Mouse (Mus musculus) kidney, embryonic 14.5 days (tissue): ENCODE data around the gene Ccdc186. TPM values are rescaled to one million over a fixed set of nuclear protein-coding genes. Genes with fewer than 3 reads are reported as not detected.

Experiments used
- ATAC-seq: fragments of 200-750 bp; cut with Nextera tagmentation; 2 replicates; pipeline ENCODE4 v1.8.0; 2017; ENCODE audit warnings: moderate number of reproducible peaks, mild to moderate bottlenecking, moderate TSS enrichment, moderate library complexity; ENCODE audit not compliant: low FRiP score, low TSS enrichment
- H3K27ac ChIP-seq: fragments of 300-500 bp; sonication (generic); 2 replicates; pipeline ENCODE4 v1.5.1; 2014; ENCODE audit warnings: low read depth, mild to moderate bottlenecking, low read length, moderate library complexity, mixed read lengths
- H3K27me3 ChIP-seq: fragments of 300-500 bp; sonication (generic); 2 replicates; pipeline ENCODE4 v1.6.1; 2014; ENCODE audit warnings: mild to moderate bottlenecking, low read length; ENCODE audit not compliant: control insufficient read depth, insufficient read depth
- H3K36me3 ChIP-seq: fragments of 300-500 bp; sonication (generic); 2 replicates; pipeline ENCODE4 v1.6.1; 2014; ENCODE audit warnings: low read length, mixed read lengths; ENCODE audit not compliant: control insufficient read depth, insufficient read depth
- H3K4me1 ChIP-seq: fragments of 300-500 bp; sonication (generic); 2 replicates; pipeline ENCODE4 v1.6.1; 2014; ENCODE audit warnings: low read length, mixed read lengths; ENCODE audit not compliant: control insufficient read depth, insufficient read depth
- H3K4me2 ChIP-seq: fragments of 300-500 bp; sonication (generic); replicated peaks from 2 replicates; pipeline ENCODE4 v1.6.1; 2014; ENCODE audit warnings: low read depth, mild to moderate bottlenecking, low read length
- H3K4me3 ChIP-seq: fragments of 300-500 bp; sonication (generic); 2 replicates; pipeline ENCODE4 v1.5.1; 2014; ENCODE audit warnings: mild to moderate bottlenecking, low read length
- H3K9ac ChIP-seq: fragments of 300-500 bp; sonication (generic); 2 replicates; pipeline ENCODE4 v1.6.1; 2014; ENCODE audit warnings: low read depth, mild to moderate bottlenecking, low read length, moderate library complexity
- H3K9me3 ChIP-seq: fragments of 300-500 bp; sonication (generic); 2 replicates; pipeline ENCODE4 v1.6.1; 2016; ENCODE audit warnings: low read length; ENCODE audit not compliant: control insufficient read depth
- WGBS: fragments of 180-500 bp; shearing (Covaris S2); extraction: QIAGEN DNeasy Blood & Tissue Kit; methylation state at CpG from one replicate; pipeline ENCODE4 v1.1.7; 2014; 5-methylcytosine and 5-hydroxymethylcytosine counted together
- polyA plus RNA-seq: library from polyadenylated mRNA; unstranded; fragments of >200 nt; fragmentation: Nextera tagmentation; extraction: Ambion mirVana; gene quantifications from 2 replicates; pipeline ENCODE4 v1.2.1, GENCODE M21; 2014

Ccdc186 gene
- polyA plus RNA-seq, 1 experiment from 2014 or later, result 22.9 TPM

GRCm38 (mm10) chr19:56808771-56809170 lies 13.2 kb downstream of the Ccdc186 start:
- ATAC-seq, result no peak
- Histone ChIP-seq H3K4me1 (no peaks in the 10 kb centered on the region), H3K27me3 (no peaks in the 10 kb centered on the region), H3K27ac (no peak overlapping the region), H3K4me3 (no peak overlapping the region), H3K9me3 (no peaks in the 10 kb centered on the region), H3K9ac (no peak overlapping the region), H3K4me2 (no peak overlapping the region), H3K36me3 (peaks cover 59% of the 10 kb centered on the region)
- 58% methylated on average over 5 of the region's 5 CpGs for WGBS

GRCm38 (mm10) chr19:56807122-56807521 lies 14.9 kb downstream of the Ccdc186 start:
- H3K9ac ChIP-seq, result no peak overlapping the region
- H3K4me3 ChIP-seq, result no peak overlapping the region
- H3K4me2 ChIP-seq, result no peak overlapping the region
- no peaks in the 10 kb centered on the region for H3K4me1 ChIP-seq
- H3K9me3 ChIP-seq, result no peaks in the 10 kb centered on the region
- no peak for ATAC-seq
- WGBS, result 47% methylated on average over 5 of the region's 5 CpGs
- H3K27ac ChIP-seq, result no peak overlapping the region
- peaks cover 56% of the 10 kb centered on the region for H3K36me3 ChIP-seq
- H3K27me3 ChIP-seq, result no peaks in the 10 kb centered on the region

GRCm38 (mm10) chr19:56805366-56805765 lies 16.6 kb downstream of the Ccdc186 start:
- WGBS, result 72% methylated on average over 2 of the region's 2 CpGs
- no peaks in the 10 kb centered on the region for H3K27me3 ChIP-seq
- H3K4me2 ChIP-seq, result no peak overlapping the region
- H3K27ac ChIP-seq, result no peak overlapping the region
- H3K36me3 ChIP-seq, result peaks cover 71% of the 10 kb centered on the region
- ATAC-seq, result no peak
- H3K9me3 ChIP-seq, result no peaks in the 10 kb centered on the region
- no peaks in the 10 kb centered on the region for H3K4me1 ChIP-seq
- H3K9ac ChIP-seq, result no peak overlapping the region
- H3K4me3 ChIP-seq, result no peak overlapping the region

GRCm38 (mm10) chr19:56802352-56802746 lies 19.6 kb downstream of the Ccdc186 start:
- WGBS, result 79% methylated on average over 3 of the region's 3 CpGs
- H3K9ac ChIP-seq, result no peak overlapping the region
- peaks cover 76% of the 10 kb centered on the region for H3K36me3 ChIP-seq
- no peak for ATAC-seq
- H3K27me3 ChIP-seq, result no peaks in the 10 kb centered on the region
- H3K4me1 ChIP-seq, result no peaks in the 10 kb centered on the region
- H3K4me2 ChIP-seq, result no peak overlapping the region
- no peak overlapping the region for H3K27ac ChIP-seq
- H3K4me3 ChIP-seq, result no peak overlapping the region
- no peaks in the 10 kb centered on the region for H3K9me3 ChIP-seq

GRCm38 (mm10) chr19:56801656-56802351 lies 20.2 kb downstream of the Ccdc186 start:
- H3K36me3 ChIP-seq, result peaks cover 73% of the 10 kb centered on the region
- H3K9me3 ChIP-seq, result no peaks in the 10 kb centered on the region
- no peaks in the 10 kb centered on the region for H3K27me3 ChIP-seq
- no peak overlapping the region for H3K4me2 ChIP-seq
- 86% methylated on average over 10 of the region's 10 CpGs for WGBS
- H3K4me1 ChIP-seq, result no peaks in the 10 kb centered on the region
- H3K9ac ChIP-seq, result no peak overlapping the region
- no peak overlapping the region for H3K27ac ChIP-seq
- H3K4me3 ChIP-seq, result no peak overlapping the region
- no peak for ATAC-seq

- 78% methylated on average over 7 of the region's 7 CpGs for WGBS
- H3K4me2 ChIP-seq, result no peak overlapping the region
- no peak overlapping the region for H3K9ac ChIP-seq
- H3K4me3 ChIP-seq, result no peak overlapping the region
- H3K4me1 ChIP-seq, result no peaks in the 10 kb centered on the region
- no peak overlapping the region for H3K27ac ChIP-seq
- no peaks in the 10 kb centered on the region for H3K9me3 ChIP-seq
- ATAC-seq, result no peak
- no peaks in the 10 kb centered on the region for H3K27me3 ChIP-seq
- peaks cover 78% of the 10 kb centered on the region for H3K36me3 ChIP-seq
Measured at GRCm38 (mm10) chr19:56800930-56801655, 20.9 kb downstream of the Ccdc186 start.

- Histone ChIP-seq H3K4me1 (no peaks in the 10 kb centered on the region), H3K4me2 (no peak overlapping the region), H3K9me3 (no peaks in the 10 kb centered on the region), H3K4me3 (no peak overlapping the region), H3K27ac (no peak overlapping the region), H3K27me3 (no peaks in the 10 kb centered on the region), H3K36me3 (peaks cover 77% of the 10 kb centered on the region), H3K9ac (no peak overlapping the region)
- WGBS, result 54% methylated on average over 8 of the region's 8 CpGs
- ATAC-seq, result 0 out of 2 replicates have a peak, but pooled peaks have one; percentile 28
Measured at GRCm38 (mm10) chr19:56800226-56800625, 21.8 kb downstream of the Ccdc186 start.

- no peak overlapping the region for H3K27ac ChIP-seq
- H3K4me2 ChIP-seq, result no peak overlapping the region
- no peak for ATAC-seq
- no peak overlapping the region for H3K9ac ChIP-seq
- H3K36me3 ChIP-seq, result peaks cover 90% of the 10 kb centered on the region
- H3K4me1 ChIP-seq, result no peaks in the 10 kb centered on the region
- H3K9me3 ChIP-seq, result no peaks in the 10 kb centered on the region
- no peaks in the 10 kb centered on the region for H3K27me3 ChIP-seq
- no peak overlapping the region for H3K4me3 ChIP-seq
- WGBS, result 94% methylated on average over 11 of the region's 11 CpGs
Measured at GRCm38 (mm10) chr19:56797376-56797775, 24.6 kb downstream of the Ccdc186 start.

- H3K4me3 ChIP-seq, result no peak overlapping the region
- no peak overlapping the region for H3K4me2 ChIP-seq
- ATAC-seq, result no peak
- no peaks in the 10 kb centered on the region for H3K4me1 ChIP-seq
- H3K36me3 ChIP-seq, result peaks cover 48% of the 10 kb centered on the region
- WGBS, result 94% methylated on average over 5 of the region's 5 CpGs
- H3K27ac ChIP-seq, result no peak overlapping the region
- H3K27me3 ChIP-seq, result no peaks in the 10 kb centered on the region
- no peak overlapping the region for H3K9ac ChIP-seq
- no peaks in the 10 kb centered on the region for H3K9me3 ChIP-seq
Measured at GRCm38 (mm10) chr19:56788952-56789351, 33.0 kb downstream of the Ccdc186 start.
